ENCODE assay signal across 19 mouse cellular contexts in the genomic region with DNA sequence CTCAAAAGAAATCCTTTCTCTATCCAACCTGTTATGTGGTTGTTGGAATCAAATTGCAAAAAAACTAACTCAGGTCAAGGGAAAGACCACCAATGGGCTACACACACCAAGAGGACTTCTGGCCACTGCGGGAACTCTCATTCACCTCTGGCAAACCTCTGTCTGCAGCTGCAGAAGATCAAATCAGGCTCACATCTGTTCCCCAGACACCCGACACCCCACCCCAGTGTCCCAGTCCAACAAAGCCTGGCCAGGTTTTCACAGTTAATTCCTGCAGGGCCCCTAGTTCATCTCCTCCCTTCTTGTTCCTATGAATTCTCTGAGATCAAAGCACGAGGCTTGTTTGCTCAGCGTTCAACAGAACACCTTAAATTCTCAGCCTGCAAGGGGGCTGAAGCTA.
A peak's percentile ranks its signal among the peaks of the same experiment; 100 is the strongest.
DNase-seq lines count a peak whose midpoint lies in the region; ATAC-seq lines count a peak whose summit lies in the region.
"Had no signal": no experiment of that assay in that cellular context is flagged by ENCODE, and none has a peak within 500 bp of the region (broad histone marks: within the 10 kb centered on the region; RNA-seq: fewer than 3 reads in every experiment).

No protein-coding gene starts in this region.

- no peak overlapping the region for H3K4me2 ChIP-seq in midbrain, embryonic 11.5 days
- no peak overlapping the region for H3K4me2 ChIP-seq in embryonic facial prominence, embryonic 12.5 days (replicated peaks)
- no peak overlapping the region for H3K4me2 ChIP-seq in kidney, embryonic 16.5 days (replicated peaks; ENCODE audit: low read depth, low read length)
- H3K4me2 ChIP-seq: neural tube, embryonic 13.5 days had no signal

- no peak overlapping the region for H3K4me3 ChIP-seq in midbrain, embryonic 10.5 days
- no peak overlapping the region for H3K4me3 ChIP-seq in midbrain, embryonic 11.5 days (ENCODE audit: low read depth, low read length)
- no peak overlapping the region for H3K4me3 ChIP-seq in embryonic facial prominence, embryonic 12.5 days
- H3K4me3 ChIP-seq in kidney, embryonic 16.5 days (ENCODE audit: low read length): no peak overlapping the region
- H3K4me3 ChIP-seq: neural tube, embryonic 13.5 days had no signal

- no peak overlapping the region for H3K27ac ChIP-seq in midbrain, embryonic 10.5 days (replicated peaks)
- H3K27ac ChIP-seq in midbrain, embryonic 11.5 days (ENCODE audit: low read depth, low read length): no peak overlapping the region
- no peak overlapping the region for H3K27ac ChIP-seq in embryonic facial prominence, embryonic 12.5 days
- H3K27ac ChIP-seq in kidney, embryonic 16.5 days (ENCODE audit: low read length): no peak overlapping the region
- H3K27ac ChIP-seq: liver, embryonic 14.5 days; neural tube, embryonic 13.5 days had no signal

- peak; percentile 18 for DNase-seq in midbrain, embryonic 10.5 days (ENCODE audit: low spot score)
- no peak for DNase-seq in midbrain, embryonic 11.5 days (ENCODE audit: low spot score, missing footprints)
- peak; percentile 52 for DNase-seq in gastrocnemius, postnatal 14 days
- DNase-seq in mesoderm, embryonic 11.5 days (ENCODE audit: low read depth, low spot score): peak; percentile 47
- no peak for DNase-seq in right cerebral cortex, postnatal 14 days
- DNase-seq: adrenal gland, postnatal 14 days; cerebellum, adult 2 months; heart, postnatal 4 days; kidney, adult 2 months; kidney, postnatal 25 days; layer of hippocampus, adult 9-11 months; spleen, adult 18-20 months; thymus, adult 18-20 months had no signal

- 66% methylated on average over 4 of the region's 4 CpGs for WGBS in midbrain, embryonic 10.5 days
- 54% methylated on average over 4 of the region's 4 CpGs for WGBS in midbrain, embryonic 11.5 days
- WGBS in embryonic facial prominence, embryonic 12.5 days: 40% methylated on average over 4 of the region's 4 CpGs
- 17% methylated on average over 4 of the region's 4 CpGs for WGBS in kidney, embryonic 16.5 days

- intact Hi-C loops in gastrocnemius, postnatal 14 days (cut with DNase I; ENCODE audit: low total_unique reads): no loop called here

- H3K36me3 ChIP-seq in midbrain, embryonic 10.5 days: no peaks in the 10 kb centered on the region
- H3K36me3 ChIP-seq in midbrain, embryonic 11.5 days (ENCODE audit: control insufficient read depth, insufficient read depth, low read length): no peaks in the 10 kb centered on the region
- no peaks in the 10 kb centered on the region for H3K36me3 ChIP-seq in embryonic facial prominence, embryonic 12.5 days
- no peaks in the 10 kb centered on the region for H3K36me3 ChIP-seq in kidney, embryonic 16.5 days (ENCODE audit: insufficient read depth, low read length)
- H3K36me3 ChIP-seq: neural tube, embryonic 13.5 days had no signal

- H3K27me3 ChIP-seq in midbrain, embryonic 10.5 days (ENCODE audit: low read depth, poor library complexity, severe bottlenecking): no peaks in the 10 kb centered on the region
- H3K27me3 ChIP-seq in midbrain, embryonic 11.5 days (ENCODE audit: control insufficient read depth, insufficient read depth, low read length): no peaks in the 10 kb centered on the region
- no peaks in the 10 kb centered on the region for H3K27me3 ChIP-seq in embryonic facial prominence, embryonic 12.5 days
- no peaks in the 10 kb centered on the region for H3K27me3 ChIP-seq in kidney, embryonic 16.5 days (ENCODE audit: insufficient read depth, low read length)
- H3K27me3 ChIP-seq: neural tube, embryonic 13.5 days had no signal

- no peak overlapping the region for H3K9ac ChIP-seq in midbrain, embryonic 11.5 days (ENCODE audit: low read length)
- no peak overlapping the region for H3K9ac ChIP-seq in embryonic facial prominence, embryonic 12.5 days
- no peak overlapping the region for H3K9ac ChIP-seq in kidney, embryonic 16.5 days (replicated peaks; ENCODE audit: low read length)
- H3K9ac ChIP-seq: liver, embryonic 14.5 days; neural tube, embryonic 13.5 days had no signal

- no peak for ATAC-seq in midbrain, embryonic 11.5 days (ENCODE audit: low FRiP score)
- ATAC-seq in embryonic facial prominence, embryonic 12.5 days (ENCODE audit: insufficient number of reproducible peaks, insufficient read depth, low FRiP score, low TSS enrichment): peak; percentile 60; the same call in 1 of the 2 replicates
- ATAC-seq in kidney, embryonic 16.5 days (ENCODE audit: low FRiP score, low TSS enrichment): no peak
- ATAC-seq: forebrain, embryonic 16.5 days; lung, postnatal 0 days had no signal

- H3K4me1 ChIP-seq in midbrain, embryonic 10.5 days: 0 out of 2 replicates have a peak, but pooled peaks cover 4% of the 10 kb centered on the region
- H3K4me1 ChIP-seq in midbrain, embryonic 11.5 days (ENCODE audit: control insufficient read depth, insufficient read depth, low read length): no peaks in the 10 kb centered on the region
- no peaks in the 10 kb centered on the region for H3K4me1 ChIP-seq in embryonic facial prominence, embryonic 12.5 days
- H3K4me1 ChIP-seq in kidney, embryonic 16.5 days (ENCODE audit: insufficient read depth, low read length): no peaks in the 10 kb centered on the region
- H3K4me1 ChIP-seq: neural tube, embryonic 13.5 days had no signal

- peaks cover 17% of the 10 kb centered on the region; the same call in 1 of the 2 replicates for H3K9me3 ChIP-seq in midbrain, embryonic 10.5 days (replicated peaks)
- no peaks in the 10 kb centered on the region for H3K9me3 ChIP-seq in midbrain, embryonic 11.5 days (ENCODE audit: control insufficient read depth, low read length)
- H3K9me3 ChIP-seq in embryonic facial prominence, embryonic 12.5 days: no peaks in the 10 kb centered on the region
- H3K9me3 ChIP-seq in kidney, embryonic 16.5 days (ENCODE audit: low read length): no peaks in the 10 kb centered on the region

Comparison
In these comparisons a context has a peak if more than half of its experiments do, and no peak if none do; other contexts are left out.
1. DNase-seq: peak in midbrain, embryonic 10.5 days (single experiment), gastrocnemius, postnatal 14 days (single experiment) and mesoderm, embryonic 11.5 days (single experiment); none in midbrain, embryonic 11.5 days (single experiment) and right cerebral cortex, postnatal 14 days (single experiment).